Mouse (Mus musculus): ENCODE measurements around the gene Mgrn1. TPM values are rescaled to one million over a fixed set of nuclear protein-coding genes. Genes with fewer than 3 reads are reported as not detected.

Gene Mgrn1
- polyA plus RNA-seq, 1 experiment: 0.29 TPM

GRCm38 (mm10) chr16:4861392-4861791 lies 24.7 kb upstream of the Mgrn1 start:
- TF ChIP-seq TAL1 (IDR thresholded peaks at IDR 0.05; ENCODE audit: low read length) (no peak), GATA1 (IDR thresholded peaks at IDR 0.05; ENCODE audit: low read length) (no peak)
- H3K9me3 ChIP-seq (ENCODE audit: control insufficient read depth, low read length): no peaks in the 10 kb centered on the region
- peaks cover 3% of the 10 kb centered on the region for H3K4me1 ChIP-seq (ENCODE audit: control insufficient read depth)
- no peak overlapping the region for H3K4me3 ChIP-seq (replicated peaks)
- peaks cover 2% of the 10 kb centered on the region for H3K27me3 ChIP-seq (ENCODE audit: control insufficient read depth)
- H3K36me3 ChIP-seq (ENCODE audit: control insufficient read depth): no peaks in the 10 kb centered on the region

- Histone ChIP-seq H3K27me3 (ENCODE audit: control insufficient read depth) (no peaks in the 10 kb centered on the region), H3K9me3 (ENCODE audit: control insufficient read depth, low read length) (no peaks in the 10 kb centered on the region), H3K4me3 (replicated peaks) (no peak overlapping the region), H3K36me3 (ENCODE audit: control insufficient read depth) (no peaks in the 10 kb centered on the region), H3K4me1 (ENCODE audit: control insufficient read depth) (peaks cover 3% of the 10 kb centered on the region)
- TF ChIP-seq TAL1 (IDR thresholded peaks at IDR 0.05; ENCODE audit: low read length): no peak
- no peak for TF ChIP-seq GATA1 (IDR thresholded peaks at IDR 0.05; ENCODE audit: low read length)
Observed at GRCm38 (mm10) chr16:4862863-4863483, 23.1 kb upstream of the Mgrn1 start.

GRCm38 (mm10) chr16:4863742-4864141 lies 22.3 kb upstream of the Mgrn1 start:
- Histone ChIP-seq H3K4me3 (replicated peaks) (no peak overlapping the region), H3K36me3 (ENCODE audit: control insufficient read depth) (no peaks in the 10 kb centered on the region), H3K27me3 (ENCODE audit: control insufficient read depth) (no peaks in the 10 kb centered on the region), H3K9me3 (ENCODE audit: control insufficient read depth, low read length) (no peaks in the 10 kb centered on the region), H3K4me1 (ENCODE audit: control insufficient read depth) (peaks cover 3% of the 10 kb centered on the region)
- TF ChIP-seq GATA1 (IDR thresholded peaks at IDR 0.05; ENCODE audit: low read length): no peak

- H3K4me3 ChIP-seq (replicated peaks): no peak overlapping the region
- peaks cover 14% of the 10 kb centered on the region for H3K36me3 ChIP-seq (ENCODE audit: control insufficient read depth)
- no peaks in the 10 kb centered on the region for H3K9me3 ChIP-seq (ENCODE audit: control insufficient read depth, low read length)
- H3K4me1 ChIP-seq (ENCODE audit: control insufficient read depth): peaks cover 7% of the 10 kb centered on the region
- no peaks in the 10 kb centered on the region for H3K27me3 ChIP-seq (ENCODE audit: control insufficient read depth)
- TF ChIP-seq TAL1 (IDR thresholded peaks at IDR 0.05; ENCODE audit: low read length) (no peak), GATA1 (IDR thresholded peaks at IDR 0.05; ENCODE audit: low read length) (no peak)
Observed at GRCm38 (mm10) chr16:4866101-4866695, 19.9 kb upstream of the Mgrn1 start.

GRCm38 (mm10) chr16:4870490-4870889 lies 15.6 kb upstream of the Mgrn1 start:
- no peak overlapping the region for H3K4me3 ChIP-seq (replicated peaks)
- TF ChIP-seq TAL1 (IDR thresholded peaks at IDR 0.05; ENCODE audit: low read length): no peak
- no peak for TF ChIP-seq GATA1 (IDR thresholded peaks at IDR 0.05; ENCODE audit: low read length)
- no peaks in the 10 kb centered on the region for H3K9me3 ChIP-seq (ENCODE audit: control insufficient read depth, low read length)
- no peaks in the 10 kb centered on the region for H3K27me3 ChIP-seq (ENCODE audit: control insufficient read depth)
- peaks cover 21% of the 10 kb centered on the region for H3K4me1 ChIP-seq (ENCODE audit: control insufficient read depth)
- peaks cover 33% of the 10 kb centered on the region for H3K36me3 ChIP-seq (ENCODE audit: control insufficient read depth)

- Histone ChIP-seq H3K4me3 (replicated peaks) (no peak overlapping the region), H3K27me3 (ENCODE audit: control insufficient read depth) (no peaks in the 10 kb centered on the region), H3K9me3 (ENCODE audit: control insufficient read depth, low read length) (no peaks in the 10 kb centered on the region), H3K4me1 (ENCODE audit: control insufficient read depth) (peaks cover 35% of the 10 kb centered on the region), H3K36me3 (ENCODE audit: control insufficient read depth) (peaks cover 47% of the 10 kb centered on the region)
- no peak for TF ChIP-seq GATA1 (IDR thresholded peaks at IDR 0.05; ENCODE audit: low read length)
- no peak for TF ChIP-seq TAL1 (IDR thresholded peaks at IDR 0.05; ENCODE audit: low read length)
Observed at GRCm38 (mm10) chr16:4871926-4872325, 14.1 kb upstream of the Mgrn1 start.

- peaks cover 59% of the 10 kb centered on the region for H3K4me1 ChIP-seq (ENCODE audit: control insufficient read depth)
- no peaks in the 10 kb centered on the region for H3K27me3 ChIP-seq (ENCODE audit: control insufficient read depth)
- no peak overlapping the region for H3K4me3 ChIP-seq (replicated peaks)
- peaks cover 39% of the 10 kb centered on the region for H3K36me3 ChIP-seq (ENCODE audit: control insufficient read depth)
- TF ChIP-seq TAL1 (IDR thresholded peaks at IDR 0.05; ENCODE audit: low read length): no peak
- TF ChIP-seq GATA1 (IDR thresholded peaks at IDR 0.05; ENCODE audit: low read length): no peak
- H3K9me3 ChIP-seq (ENCODE audit: control insufficient read depth, low read length): no peaks in the 10 kb centered on the region
Observed at GRCm38 (mm10) chr16:4875198-4876032, 10.6 kb upstream of the Mgrn1 start.

GRCm38 (mm10) chr16:4876033-4876680 lies 9.9 kb upstream of the Mgrn1 start:
- no peaks in the 10 kb centered on the region for H3K9me3 ChIP-seq (ENCODE audit: control insufficient read depth, low read length)
- peaks cover 64% of the 10 kb centered on the region for H3K4me1 ChIP-seq (ENCODE audit: control insufficient read depth)
- peaks cover 37% of the 10 kb centered on the region for H3K36me3 ChIP-seq (ENCODE audit: control insufficient read depth)
- no peak overlapping the region for H3K4me3 ChIP-seq (replicated peaks)
- H3K27me3 ChIP-seq (ENCODE audit: control insufficient read depth): no peaks in the 10 kb centered on the region
- TF ChIP-seq GATA1 (IDR thresholded peaks at IDR 0.05; ENCODE audit: low read length) (no peak), TAL1 (IDR thresholded peaks at IDR 0.05; ENCODE audit: low read length) (no peak)

GRCm38 (mm10) chr16:4877195-4877594 lies 8.9 kb upstream of the Mgrn1 start:
- Histone ChIP-seq H3K36me3 (ENCODE audit: control insufficient read depth) (peaks cover 37% of the 10 kb centered on the region), H3K27me3 (ENCODE audit: control insufficient read depth) (no peaks in the 10 kb centered on the region), H3K4me3 (replicated peaks) (no peak overlapping the region), H3K9me3 (ENCODE audit: control insufficient read depth, low read length) (no peaks in the 10 kb centered on the region), H3K4me1 (ENCODE audit: control insufficient read depth) (peaks cover 69% of the 10 kb centered on the region)
- TF ChIP-seq TAL1 (IDR thresholded peaks at IDR 0.05; ENCODE audit: low read length) (no peak), GATA1 (IDR thresholded peaks at IDR 0.05; ENCODE audit: low read length) (no peak)

Data from erythroblast, embryonic 14.5 days (primary cell).